Mouse (Mus musculus): ENCODE measurements around the gene Arhgef3.

DNA sequence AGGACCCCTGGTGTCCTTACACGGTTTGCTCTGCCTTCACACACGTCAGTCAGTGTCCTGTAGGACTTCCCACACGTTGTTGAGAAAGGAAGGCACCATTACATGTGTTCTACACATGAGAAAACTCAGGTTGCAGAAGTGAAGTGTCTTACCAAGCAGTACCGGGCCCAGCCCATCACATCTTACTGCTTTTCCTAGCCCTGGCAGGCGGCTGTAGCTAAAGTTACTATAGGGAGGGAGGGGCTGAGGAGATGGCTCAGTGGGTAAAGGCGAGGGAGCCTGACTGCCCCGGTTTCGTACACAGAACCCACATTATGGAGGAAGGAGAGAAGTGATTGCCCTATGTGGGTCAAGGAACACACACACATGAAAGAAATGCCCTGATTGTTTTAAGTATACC lies 116.8 kb downstream of the Arhgef3 start:
- TF ChIP-seq EP300 (IDR thresholded peaks at IDR 0.05) (no peak), CTCF (IDR thresholded peaks at IDR 0.05) (no peak)

Measured in lung, postnatal 0 days (tissue).